Mouse (Mus musculus): ENCODE measurements around the gene Znfx1.

The Znfx1 gene

DNA sequence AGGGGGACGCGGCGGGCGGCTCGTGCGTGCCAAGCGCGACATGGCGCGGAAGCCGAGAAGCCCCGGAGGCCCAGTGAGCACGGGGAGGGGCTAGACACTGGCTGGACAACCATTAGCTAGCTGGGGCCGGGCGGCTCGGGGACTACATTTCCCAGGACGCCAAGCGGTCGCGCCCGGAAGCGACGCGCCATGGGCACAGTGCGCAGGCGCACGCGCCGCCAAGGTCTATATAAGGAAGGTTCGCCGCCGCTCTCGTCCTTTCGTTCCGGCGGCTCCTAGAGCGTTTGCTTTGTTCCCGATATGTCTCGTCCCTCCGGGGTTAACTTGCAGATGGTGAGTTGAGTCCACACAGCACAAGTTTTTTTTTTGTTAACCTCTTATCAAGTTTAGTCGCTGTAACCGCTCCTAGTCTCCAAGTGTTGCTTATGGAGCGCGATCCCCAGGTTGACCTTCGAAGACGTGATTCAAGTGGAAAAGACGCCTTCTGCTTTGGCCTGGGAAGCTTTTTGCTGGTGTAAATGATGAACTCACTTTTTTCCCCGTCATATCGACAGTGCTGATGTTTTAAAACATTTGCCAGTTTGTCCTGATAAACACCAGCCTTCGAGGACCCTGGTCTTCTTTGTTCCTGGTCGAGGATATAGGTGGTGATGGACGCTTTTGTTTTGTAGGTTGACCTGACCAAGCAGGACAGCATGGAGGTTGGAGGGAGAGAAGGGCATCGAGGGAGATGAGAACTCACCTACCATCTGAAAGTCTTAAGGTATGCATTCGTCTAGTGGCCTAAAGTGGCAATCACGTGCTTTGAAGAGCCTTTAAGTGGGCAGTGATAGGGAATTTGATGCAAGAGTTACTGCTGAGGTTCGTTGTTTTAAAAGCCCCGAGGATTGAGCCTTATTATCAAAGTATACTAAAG is at the start of gene Znfx1:
TSS of gene Znfx1 (minus strand) at position 51 of the 916 bp plus-strand sequence.
- DNase-seq (ENCODE audit: low spot score in 2 of 2) = peak; percentile 95 to 97

DNA sequence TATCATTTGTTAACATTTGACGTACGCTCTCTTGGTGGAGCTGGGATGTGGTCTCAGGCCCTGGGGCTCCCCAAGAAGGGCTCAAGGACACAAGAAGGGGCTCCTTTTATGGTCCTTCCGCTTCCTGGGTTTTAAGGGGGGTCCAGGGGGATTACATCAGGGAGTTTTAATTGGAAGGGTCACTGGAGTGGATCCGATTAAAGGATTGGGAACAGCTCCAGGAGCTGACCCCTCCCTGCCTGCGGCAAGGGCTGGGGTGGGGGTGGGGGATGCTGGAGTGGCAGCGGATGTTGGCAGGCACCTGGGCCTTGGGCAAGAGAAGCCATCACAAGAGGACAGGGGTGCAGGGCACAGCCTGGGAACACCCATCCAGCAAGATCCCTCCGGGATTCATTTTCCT is 49.4 kb upstream of the Znfx1 start:
- no peak for DNase-seq (ENCODE audit: low spot score in 2 of 2)

GRCm38 (mm10) chr2:167109506-167109905 is 46.7 kb upstream of the Znfx1 start:
- no peak for DNase-seq (ENCODE audit: low spot score in 2 of 2)

DNA sequence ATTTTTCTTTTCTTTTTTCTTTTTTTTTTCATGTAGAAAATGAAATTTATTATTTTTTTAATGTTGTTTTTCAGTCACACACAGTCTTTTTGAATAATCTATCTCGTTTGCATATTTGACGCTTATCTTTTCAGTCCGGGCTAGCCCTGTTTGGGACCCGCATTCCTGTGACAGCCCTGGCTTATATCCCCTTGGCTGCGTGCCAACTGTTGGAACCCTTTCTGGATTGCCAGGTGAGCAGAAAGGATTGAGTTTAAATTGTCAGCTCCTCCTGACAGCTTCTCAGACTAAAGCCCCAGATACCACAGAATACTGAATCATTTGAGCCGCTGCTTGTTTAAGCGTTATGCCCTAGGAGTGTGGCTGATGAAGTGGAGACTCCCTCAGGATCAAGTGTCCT is 40.7 kb upstream of the Znfx1 start:
- DNase-seq (ENCODE audit: low spot score in 2 of 2) = no peak

- peak; percentile 44 to 48 for DNase-seq (ENCODE audit: low spot score in 2 of 2)
Measured at GRCm38 (mm10) chr2:167101743-167102441, 39.1 kb upstream of the Znfx1 start.

GRCm38 (mm10) chr2:167094688-167095087 is 31.9 kb upstream of the Znfx1 start:
- DNase-seq (ENCODE audit: low spot score in 2 of 2) = no peak

GRCm38 (mm10) chr2:167093171-167093900 is 30.5 kb upstream of the Znfx1 start:
- DNase-seq (ENCODE audit: low spot score in 2 of 2) = peak; percentile 24 to 29

DNA sequence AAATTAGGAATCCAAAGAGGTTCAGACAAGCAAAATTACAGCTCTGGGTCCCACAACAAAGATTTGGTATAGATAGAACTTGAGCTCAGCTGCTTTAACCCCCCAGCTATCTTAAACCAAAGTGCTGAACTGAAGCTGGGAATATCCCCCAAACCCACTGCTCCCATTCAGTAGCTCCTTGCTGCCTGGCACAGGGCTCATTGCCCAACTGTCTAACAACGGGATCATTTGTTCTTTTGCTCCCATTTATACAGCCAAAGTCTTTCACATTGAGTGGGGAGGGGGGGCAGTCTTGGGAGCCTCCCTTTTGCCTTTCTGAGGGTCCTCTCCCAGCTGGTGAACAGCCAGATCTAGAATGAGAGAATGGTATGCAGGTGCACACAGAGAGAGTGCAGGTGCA is 27.5 kb upstream of the Znfx1 start:
- no peak for DNase-seq (ENCODE audit: low spot score in 2 of 2)

DNA sequence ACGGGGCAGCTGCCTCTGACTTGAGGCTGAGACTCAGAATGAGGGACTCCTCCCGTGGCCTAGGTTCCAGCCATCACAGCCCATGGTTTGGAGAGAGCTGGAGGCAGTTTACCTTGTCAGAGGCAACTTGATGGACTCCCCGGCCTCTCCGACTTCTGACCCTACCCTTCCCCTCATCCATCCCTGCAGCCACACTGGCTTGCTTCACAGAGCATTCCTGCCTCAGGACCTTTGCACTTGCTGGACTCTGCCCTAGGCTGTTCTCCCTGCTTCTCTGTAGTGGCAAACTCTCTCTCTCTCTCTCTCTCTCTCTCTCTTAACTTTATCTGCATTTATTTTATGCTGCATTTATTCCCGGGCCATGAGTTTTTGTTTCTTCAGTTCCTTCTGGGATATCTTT is 24.0 kb upstream of the Znfx1 start:
- DNase-seq (ENCODE audit: low spot score in 2 of 2) = no peak

- DNase-seq (ENCODE audit: low spot score in 2 of 2) = no peak
Measured at GRCm38 (mm10) chr2:167086092-167086491, 23.3 kb upstream of the Znfx1 start.

GRCm38 (mm10) chr2:167081639-167082038 is 18.8 kb upstream of the Znfx1 start:
- no peak for DNase-seq (ENCODE audit: low spot score in 2 of 2)

DNA sequence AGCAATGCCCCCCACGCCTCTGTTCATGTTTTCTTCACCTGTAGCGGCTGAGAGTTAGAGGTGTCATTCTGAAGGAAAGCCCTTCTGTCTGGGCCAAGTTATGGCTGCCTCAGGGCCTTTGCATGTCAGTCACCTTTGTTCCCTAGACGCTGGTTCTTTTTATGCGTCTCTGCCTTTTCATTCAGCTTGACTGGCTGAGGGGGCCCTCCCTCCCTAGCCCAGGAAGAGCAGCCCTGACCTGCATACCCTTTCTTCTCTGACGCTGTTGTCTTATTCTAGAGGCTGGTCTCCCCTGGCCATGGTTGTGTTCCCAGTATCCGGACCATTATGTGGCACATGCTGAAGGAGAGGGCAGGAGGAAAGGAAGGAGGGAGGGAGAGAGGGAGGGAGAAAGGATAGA is 18.3 kb upstream of the Znfx1 start:
- DNase-seq (ENCODE audit: low spot score in 2 of 2) = no peak

GRCm38 (mm10) chr2:167080387-167080786 is 17.6 kb upstream of the Znfx1 start:
- DNase-seq (ENCODE audit: low spot score in 2 of 2) = no peak

- peak; percentile 69 to 71 for DNase-seq (ENCODE audit: low spot score in 2 of 2)
Measured at GRCm38 (mm10) chr2:167079535-167080257, 16.9 kb upstream of the Znfx1 start.

GRCm38 (mm10) chr2:167078931-167079495 is 16.2 kb upstream of the Znfx1 start:
- DNase-seq (ENCODE audit: low spot score in 2 of 2) = peak in 1 of 2 experiments; percentile 32

GRCm38 (mm10) chr2:167078486-167078885 is 15.7 kb upstream of the Znfx1 start:
- DNase-seq (ENCODE audit: low spot score in 2 of 2) = no peak

DNA sequence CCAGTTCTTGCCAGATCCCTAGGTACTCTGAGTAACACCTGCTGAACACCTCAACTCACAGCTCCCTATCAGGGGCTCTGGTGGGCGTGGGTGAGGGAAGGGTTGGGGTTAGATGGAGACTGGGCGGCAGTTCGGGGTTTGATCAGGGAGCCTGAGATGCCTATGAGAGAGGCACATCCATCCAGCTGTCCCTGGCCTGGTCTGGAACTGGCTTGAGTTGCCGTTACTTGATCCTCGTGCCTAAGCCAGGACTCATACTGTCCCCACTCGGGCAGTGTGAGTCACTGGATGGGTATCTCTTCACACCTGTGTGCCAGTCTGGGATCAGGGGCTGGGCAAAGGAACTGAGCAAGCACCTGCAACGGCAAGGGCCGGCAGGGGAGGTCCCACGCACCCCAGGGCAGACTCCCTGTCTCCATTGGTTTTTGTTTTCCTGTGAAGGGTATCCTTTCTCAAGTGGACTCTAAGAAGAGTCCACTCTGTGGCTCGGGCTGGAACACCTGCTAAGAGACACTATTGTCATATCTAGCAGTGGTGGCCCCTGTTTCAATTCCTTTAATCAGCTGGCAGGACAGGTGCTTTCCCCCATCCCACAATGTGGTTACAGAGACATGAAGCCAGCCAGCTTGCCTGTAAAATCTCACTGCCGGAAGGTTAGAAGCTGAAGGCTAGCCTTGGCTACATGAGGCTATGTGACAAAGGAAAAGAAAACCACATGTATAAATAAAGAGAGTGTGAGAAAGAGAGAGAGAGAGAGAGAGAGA is 14.6 kb upstream of the Znfx1 start:
- DNase-seq (ENCODE audit: low spot score in 2 of 2) = no peak

DNA sequence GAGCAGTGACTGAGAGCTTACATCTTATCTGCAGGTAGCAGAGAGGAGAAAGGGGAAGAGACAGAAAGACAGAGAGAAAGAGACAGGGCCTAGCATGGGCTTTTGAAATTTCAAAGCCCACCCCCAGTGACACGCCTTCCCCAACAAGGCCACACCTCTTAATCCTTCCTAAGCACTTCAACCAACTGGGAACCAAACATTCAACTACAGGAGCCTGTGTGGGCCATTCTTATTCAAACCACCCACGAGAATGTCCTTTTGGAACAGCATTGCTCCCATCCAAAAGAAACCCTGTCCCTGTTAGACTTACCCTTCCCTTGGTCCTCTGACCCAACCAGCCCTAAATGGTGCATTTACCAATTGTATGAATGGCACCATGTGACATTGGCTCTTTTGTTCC is 13.9 kb upstream of the Znfx1 start:
- DNase-seq (ENCODE audit: low spot score in 2 of 2) = no peak

- no peak for DNase-seq (ENCODE audit: low spot score in 2 of 2)
Measured at GRCm38 (mm10) chr2:167076352-167076751, 13.5 kb upstream of the Znfx1 start.

DNA sequence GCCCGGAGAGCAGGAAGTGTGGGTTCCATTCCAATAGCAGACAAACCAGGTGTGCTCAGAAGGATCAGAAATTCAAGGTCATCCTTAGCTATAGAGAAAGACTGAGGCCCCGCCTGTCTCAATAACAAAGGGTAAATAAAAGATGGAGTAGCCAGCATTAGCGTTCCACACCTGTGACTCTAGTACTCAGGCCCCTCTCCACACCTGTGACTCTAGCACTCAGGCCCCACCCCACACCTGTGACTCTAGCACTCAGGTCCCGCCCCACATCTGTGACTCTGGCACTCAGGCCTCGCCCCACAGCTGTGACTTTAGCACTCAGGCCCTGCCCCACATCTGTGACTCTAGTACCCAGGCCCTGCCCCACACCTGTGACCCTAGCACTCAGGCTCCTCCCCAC is 11.8 kb upstream of the Znfx1 start:
- DNase-seq (ENCODE audit: low spot score in 2 of 2) = no peak

All from heart, adult 9 months (tissue).